Mouse (Mus musculus) layer of hippocampus, postnatal 25 days (tissue): Measurements from ENCODE around the gene Rmi1. TPM values are rescaled to one million over a fixed set of nuclear protein-coding genes. Genes with fewer than 3 reads are reported as not detected.
"Not testable (repeated sequence)": the region's sequence is repeated elsewhere in the genome, so short reads cannot be mapped to it uniquely, and the experiment has no call there.

Experiments used
- DNase-seq, 2 experiments: peaks; one replicate each; pipeline ENCODE4 v3.0.0; 2022; ENCODE audit warnings: mixed read lengths in 2 of 2, low spot score in 1 of 2; ENCODE audit errors: extremely low spot score in 1 of 2
- microRNA-seq, 2 experiments: library from miRNA; unstranded; fragments of <30 nt; microRNA quantifications; one replicate each; pipeline ENCODE4 v1.2.0; 2021
- total RNA-seq, 2 experiments: library from RNA; stranded (reverse); gene quantifications; 2 replicates each; pipeline ENCODE4 v1.2.3; 2021

Rmi1 gene
- total RNA-seq, 2 experiments from 2014 or later: 17.1 to 17.9 TPM

GRCm38 (mm10) chr13:58458811-58459210 lies 56.8 kb downstream of the Rmi1 start:
- not testable (repeated sequence) for DNase-seq

Small RNAs within 50 kb of the gene (microRNA-seq; reads per million reads assigned to microRNA genes)
- 63.9 to 80.7 reads per million in 2 experiments for gene Mir7-1

Other genes with a start within 250 kb of the Rmi1 start
- 10 to 100 TPM; 26.3 to 28.2 TPM for gene Idnk, start 244.6 kb upstream of the Rmi1 start, total RNA-seq
- gene Ubqln1, start 186.6 kb upstream of the Rmi1 start, total RNA-seq: 100 to 1,000 TPM; 136 to 145 TPM
- 10 to 100 TPM; 22.8 to 23.7 TPM for gene Gkap1, start 126.5 kb upstream of the Rmi1 start, total RNA-seq
- 1 to 10 TPM; 3.2 to 3.3 TPM for gene Kif27, start 43.1 kb upstream of the Rmi1 start, total RNA-seq
- gene 2210016F16Rik, start 17.0 kb upstream of the Rmi1 start, total RNA-seq: 1 to 10 TPM; 6.8 to 7.4 TPM
- gene Hnrnpk, start 1.1 kb downstream of the Rmi1 start, total RNA-seq: 100 to 1,000 TPM; 656 to 660 TPM
- under 1 TPM in 1 of 2 experiments, not detected in 1; 0.10 TPM for gene Slc28a3, start 208.6 kb downstream of the Rmi1 start, total RNA-seq